Mouse (Mus musculus) E14TG2a.4 (cell line): ENCODE measurements around the gene Cry1.

Source experiments
- H3K27me3 ChIP-seq: 2 replicates; pipeline ENCODE4 v1.6.1; 2014; ENCODE audit warnings: low read length, control low read depth; ENCODE audit not compliant: insufficient read depth
- H3K36me3 ChIP-seq: 2 replicates; pipeline ENCODE4 v1.6.1; 2014; ENCODE audit warnings: low read length, control low read depth; ENCODE audit not compliant: insufficient read depth
- H3K4me1 ChIP-seq: replicated peaks from 2 replicates; pipeline ENCODE4 v1.6.1; 2014; ENCODE audit warnings: low read depth, low read length, control low read depth
- H3K4me3 ChIP-seq: replicated peaks from 2 replicates; pipeline ENCODE4 v1.5.1; 2014; ENCODE audit warnings: mild to moderate bottlenecking, low read length
- H3K9me3 ChIP-seq: 2 replicates; pipeline ENCODE4 v1.6.1; 2014; ENCODE audit warnings: low read length, control low read depth
- CTCF ChIP-seq: conservative IDR thresholded peaks from 2 replicates; pipeline ENCODE4 v1.5.1; 2014; ENCODE audit warnings: low read length
- NANOG ChIP-seq: IDR thresholded peaks from 2 replicates; pipeline ENCODE4 v1.6.1; 2014; ENCODE audit warnings: borderline replicate concordance, low read length, mixed read lengths
- POU5F1 ChIP-seq: IDR thresholded peaks from 2 replicates; pipeline ENCODE4 v1.6.1; 2014; ENCODE audit warnings: low read length, borderline replicate concordance

Cry1 gene

GRCm38 (mm10) chr10:85184964-85185608, at the start of gene Cry1:
TSS of gene Cry1 (minus strand) at chr10:85185064.
- Histone ChIP-seq H3K9me3 (no peaks in the 10 kb centered on the region), H3K27me3 (peaks cover 15% of the 10 kb centered on the region), H3K4me1 (peaks cover 29% of the 10 kb centered on the region), H3K4me3 (peak within 1 kb of the TSS; percentile 93), H3K36me3 (peaks cover 13% of the 10 kb centered on the region)
- TF ChIP-seq POU5F1, result no peak
- TF ChIP-seq CTCF, result no peak

- Histone ChIP-seq H3K9me3 (no peaks in the 10 kb centered on the region), H3K4me1 (peaks cover 2% of the 10 kb centered on the region; the same call in 1 of the 2 replicates), H3K4me3 (no peak overlapping the region), H3K27me3 (peaks cover 4% of the 10 kb centered on the region; the same call in 1 of the 2 replicates), H3K36me3 (no peaks in the 10 kb centered on the region)
- TF ChIP-seq CTCF (no peak), POU5F1 (no peak), NANOG (no peak)
Observed at GRCm38 (mm10) chr10:85221771-85222050, 36.8 kb upstream of the Cry1 start.

- Histone ChIP-seq H3K36me3 (no peaks in the 10 kb centered on the region), H3K4me3 (no peak overlapping the region), H3K4me1 (peaks cover 2% of the 10 kb centered on the region; the same call in 1 of the 2 replicates), H3K27me3 (peaks cover 4% of the 10 kb centered on the region; the same call in 1 of the 2 replicates), H3K9me3 (no peaks in the 10 kb centered on the region)
- TF ChIP-seq CTCF (peak; percentile 81), NANOG (no peak), POU5F1 (no peak)
Observed at GRCm38 (mm10) chr10:85220918-85221770, 36.3 kb upstream of the Cry1 start.

- TF ChIP-seq NANOG (no peak), CTCF (no peak), POU5F1 (no peak)
- 0 out of 2 replicates have a peak, but pooled peaks cover 7% of the 10 kb centered on the region for H3K4me1 ChIP-seq
- H3K4me3 ChIP-seq, result no peak overlapping the region
- H3K36me3 ChIP-seq, result peaks cover 4% of the 10 kb centered on the region
- no peaks in the 10 kb centered on the region for H3K27me3 ChIP-seq
- H3K9me3 ChIP-seq, result peaks cover 27% of the 10 kb centered on the region
Observed at GRCm38 (mm10) chr10:85214847-85215246, 30.0 kb upstream of the Cry1 start.

- peaks cover 6% of the 10 kb centered on the region for H3K36me3 ChIP-seq
- H3K4me1 ChIP-seq, result peaks cover 14% of the 10 kb centered on the region
- no peak for TF ChIP-seq POU5F1
- TF ChIP-seq CTCF, result no peak
- TF ChIP-seq NANOG, result no peak
- H3K27me3 ChIP-seq, result no peaks in the 10 kb centered on the region
- peaks cover 42% of the 10 kb centered on the region for H3K9me3 ChIP-seq
- no peak overlapping the region for H3K4me3 ChIP-seq
Observed at GRCm38 (mm10) chr10:85211673-85212072, 26.8 kb upstream of the Cry1 start.

GRCm38 (mm10) chr10:85210125-85210524, 25.3 kb upstream of the Cry1 start:
- H3K4me3 ChIP-seq, result no peak overlapping the region
- H3K4me1 ChIP-seq, result peaks cover 19% of the 10 kb centered on the region
- H3K36me3 ChIP-seq, result peaks cover 6% of the 10 kb centered on the region
- H3K9me3 ChIP-seq, result peaks cover 42% of the 10 kb centered on the region
- H3K27me3 ChIP-seq, result no peaks in the 10 kb centered on the region
- TF ChIP-seq CTCF, result no peak
- TF ChIP-seq NANOG, result no peak
- no peak for TF ChIP-seq POU5F1

GRCm38 (mm10) chr10:85209119-85209605, 24.3 kb upstream of the Cry1 start:
- H3K36me3 ChIP-seq, result peaks cover 6% of the 10 kb centered on the region
- no peak overlapping the region for H3K4me3 ChIP-seq
- H3K9me3 ChIP-seq, result peaks cover 42% of the 10 kb centered on the region
- H3K27me3 ChIP-seq, result no peaks in the 10 kb centered on the region
- H3K4me1 ChIP-seq, result peaks cover 28% of the 10 kb centered on the region
- peak; percentile 83; the same call in 1 of the 2 replicates for TF ChIP-seq NANOG
- no peak for TF ChIP-seq POU5F1

- no peak overlapping the region for H3K4me3 ChIP-seq
- H3K9me3 ChIP-seq, result peaks cover 46% of the 10 kb centered on the region
- H3K27me3 ChIP-seq, result no peaks in the 10 kb centered on the region
- TF ChIP-seq CTCF (no peak), POU5F1 (no peak), NANOG (0 out of 2 replicates have a peak, but pooled peaks have one; percentile 58)
- peaks cover 6% of the 10 kb centered on the region for H3K36me3 ChIP-seq
- H3K4me1 ChIP-seq, result peaks cover 29% of the 10 kb centered on the region
Observed at GRCm38 (mm10) chr10:85205316-85205715, 20.5 kb upstream of the Cry1 start.
